8 mouse cellular contexts compared by ENCODE assay signal in the genomic region with DNA sequence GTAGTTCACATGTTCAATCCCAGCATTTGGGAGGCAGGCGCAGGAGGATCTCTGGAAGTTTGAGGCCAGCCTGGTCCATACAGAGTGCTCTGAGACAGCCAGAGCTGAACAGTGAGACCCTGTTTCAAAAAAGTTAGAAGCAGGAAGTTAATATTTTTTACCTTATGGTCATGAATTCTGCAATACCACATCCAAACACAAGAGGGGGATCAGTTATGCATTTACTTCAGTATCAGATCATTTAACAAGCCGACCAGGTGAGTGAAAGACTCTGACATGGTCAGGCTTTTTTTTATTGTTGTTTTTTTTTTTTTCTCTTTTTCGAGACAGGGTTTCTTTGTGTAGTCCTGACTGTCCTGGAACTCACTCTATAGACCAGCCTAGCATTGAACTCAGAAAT. TPM values are rescaled to one million over a fixed set of nuclear protein-coding genes. Genes with fewer than 3 reads are reported as not detected.
DNase-seq lines count a peak whose midpoint lies in the region; ATAC-seq lines count a peak whose summit lies in the region.

No protein-coding gene starts in this region.

- peak; percentile 70 for DNase-seq in hindbrain, embryonic 14.5 days (ENCODE audit: low spot score)
- peak; percentile 86 for DNase-seq in CD4-positive helper T cell, adult 2 months (ENCODE audit: low read depth, low spot score)
- peak; percentile 79 for DNase-seq in R1 (ENCODE audit: low read depth, low spot score)
- DNase-seq in lung, postnatal 10 days: peak; percentile 65
- DNase-seq in neural tube, embryonic 10.5 days (ENCODE audit: extremely low spot score, low spot score): no peak
- no peak for DNase-seq in left cerebral cortex, postnatal 36 days (ENCODE audit: low spot score in 2 of 2)
- DNase-seq in layer of hippocampus, postnatal 36 days: no peak

- peaks cover 13% of the 10 kb centered on the region for H3K36me3 ChIP-seq in hindbrain, embryonic 14.5 days (replicated peaks; ENCODE audit: control insufficient read depth, insufficient read depth)
- H3K36me3 ChIP-seq in hindbrain, embryonic 16.5 days (ENCODE audit: control insufficient read depth, insufficient read depth, low read length): peaks cover 6% of the 10 kb centered on the region; the same call in 1 of the 2 replicates

- H3K27ac ChIP-seq in hindbrain, embryonic 14.5 days: no peak overlapping the region
- no peak overlapping the region for H3K27ac ChIP-seq in hindbrain, embryonic 16.5 days (ENCODE audit: low read depth, low read length)

- no peak overlapping the region for H3K9ac ChIP-seq in hindbrain, embryonic 14.5 days
- no peak overlapping the region for H3K9ac ChIP-seq in hindbrain, embryonic 16.5 days (ENCODE audit: low read depth, low read length)

- no peak overlapping the region for H3K4me2 ChIP-seq in hindbrain, embryonic 14.5 days (replicated peaks)
- no peak overlapping the region for H3K4me2 ChIP-seq in hindbrain, embryonic 16.5 days (ENCODE audit: low read length)

- intact Hi-C loops in left cerebral cortex, postnatal 36 days (cut with DNase I): no loop called here

- H3K27me3 ChIP-seq in hindbrain, embryonic 14.5 days (ENCODE audit: control insufficient read depth, insufficient read depth, low read length): no peaks in the 10 kb centered on the region
- H3K27me3 ChIP-seq in hindbrain, embryonic 16.5 days (replicated peaks; ENCODE audit: control insufficient read depth, insufficient read depth, low read length): 0 out of 2 replicates have a peak, but pooled peaks cover 2% of the 10 kb centered on the region

- H3K4me1 ChIP-seq in hindbrain, embryonic 14.5 days (replicated peaks; ENCODE audit: control insufficient read depth, insufficient read depth, low read length): peaks cover 14% of the 10 kb centered on the region; the same call in 1 of the 2 replicates
- peaks cover 11% of the 10 kb centered on the region for H3K4me1 ChIP-seq in hindbrain, embryonic 16.5 days (ENCODE audit: control insufficient read depth, insufficient read depth, low read depth, low read length)

- ATAC-seq in hindbrain, embryonic 14.5 days (ENCODE audit: low FRiP score): no peak
- ATAC-seq in hindbrain, embryonic 16.5 days: no peak

- no peaks in the 10 kb centered on the region for H3K9me3 ChIP-seq in hindbrain, embryonic 14.5 days (ENCODE audit: control insufficient read depth, low read length)
- no peaks in the 10 kb centered on the region for H3K9me3 ChIP-seq in hindbrain, embryonic 16.5 days (ENCODE audit: control insufficient read depth, low read length)

- H3K4me3 ChIP-seq in hindbrain, embryonic 14.5 days (replicated peaks; ENCODE audit: low read length): no peak overlapping the region
- H3K4me3 ChIP-seq in hindbrain, embryonic 16.5 days (ENCODE audit: low read length): no peak overlapping the region

- 47% methylated on average over 3 of the region's 3 CpGs for WGBS in hindbrain, embryonic 14.5 days
- whole genome bisulfite sequencing in hindbrain, embryonic 16.5 days: 46% methylated on average over 3 of the region's 3 CpGs

RNA-seq across cellular contexts. Expression of a gene that starts 2.5 kb away (rescaled TPM):
- polyA plus RNA-seq in hindbrain, embryonic 14.5 days (2014; fragmentation: Nextera tagmentation; extraction: Ambion mirVana): 377 and 422 TPM in 2 replicates
- 318 and 333 TPM in 2 replicates for polyA plus RNA-seq in hindbrain, embryonic 16.5 days (2015; fragmentation: Nextera tagmentation; extraction: Ambion mirVana)
- 100 to 1,000 TPM; 401 to 441 TPM for total RNA-seq in left cerebral cortex, postnatal 36 days (2021)
- total RNA-seq in layer of hippocampus, postnatal 36 days (2021): 100 to 1,000 TPM; 453 to 485 TPM

RNA-seq across cellular contexts. Expression of a gene that starts 10.5 kb away (rescaled TPM):
- polyA plus RNA-seq in hindbrain, embryonic 14.5 days (2014; fragmentation: Nextera tagmentation; extraction: Ambion mirVana): 26.2 and 26.4 TPM in 2 replicates
- 18.8 and 20.9 TPM in 2 replicates for polyA plus RNA-seq in hindbrain, embryonic 16.5 days (2015; fragmentation: Nextera tagmentation; extraction: Ambion mirVana)
- total RNA-seq in left cerebral cortex, postnatal 36 days (2021): 10 to 100 TPM; 93.7 to 99.3 TPM
- 10 to 100 TPM; 96.8 to 96.9 TPM for total RNA-seq in layer of hippocampus, postnatal 36 days (2021)

RNA-seq across cellular contexts. Expression of a gene that starts 18.3 kb away (rescaled TPM):
- polyA plus RNA-seq in hindbrain, embryonic 14.5 days (2014; fragmentation: Nextera tagmentation; extraction: Ambion mirVana): 34.1 and 37.2 TPM in 2 replicates
- polyA plus RNA-seq in hindbrain, embryonic 16.5 days (2015; fragmentation: Nextera tagmentation; extraction: Ambion mirVana): 16.6 and 17.1 TPM in 2 replicates
- total RNA-seq in left cerebral cortex, postnatal 36 days (2021): 100 to 1,000 TPM; 180 to 207 TPM
- 100 to 1,000 TPM; 172 to 181 TPM for total RNA-seq in layer of hippocampus, postnatal 36 days (2021)

Comparison
In these comparisons a context has a peak if more than half of its experiments do, and no peak if none do; other contexts are left out.
1. DNase-seq: peak in hindbrain, embryonic 14.5 days (single experiment), CD4-positive helper T cell, adult 2 months (single experiment), R1 (single experiment) and lung, postnatal 10 days (single experiment); none in neural tube, embryonic 10.5 days (single experiment), left cerebral cortex, postnatal 36 days (0 of 2) and layer of hippocampus, postnatal 36 days (0 of 2).